Mouse (Mus musculus): ENCODE results near the gene Rnf207.

DNA sequence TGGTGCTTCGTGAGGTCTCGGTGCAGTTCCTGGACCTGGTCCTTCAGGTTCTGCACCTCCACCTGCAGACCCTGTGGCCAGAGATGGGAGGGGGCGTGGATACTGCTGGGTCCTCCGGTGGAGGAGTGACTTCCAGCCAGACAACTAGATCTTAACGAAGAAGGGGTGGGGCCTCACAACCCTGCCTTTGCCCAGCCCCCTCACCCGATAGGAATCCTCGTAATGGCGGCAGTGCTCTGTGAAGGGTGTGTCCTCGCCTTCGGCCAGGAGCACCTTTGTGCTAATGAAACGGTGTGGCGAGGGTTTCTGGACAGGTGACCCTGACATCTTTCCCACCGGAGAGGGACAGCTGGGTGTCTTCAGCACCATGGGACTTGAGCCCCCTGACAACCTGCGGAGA is 6.6 kb downstream of the Rnf207 start:
- TF ChIP-seq CTCF (IDR thresholded peaks at IDR 0.05; ENCODE audit: low read depth) (no peak), EP300 (IDR thresholded peaks at IDR 0.05; ENCODE audit: low read depth) (no peak)
